Mouse (Mus musculus) hindlimb bud, embryonic 11.5 days (tissue): Measurements from ENCODE around the gene Atp5d.

Experiments used
- DNase-seq: peaks from one replicate; pipeline ENCODE4 v3.0.0-alpha.2; 2012; ENCODE audit warnings: low read depth, low spot score; ENCODE audit errors: extremely low spot score

Atp5d gene

DNA sequence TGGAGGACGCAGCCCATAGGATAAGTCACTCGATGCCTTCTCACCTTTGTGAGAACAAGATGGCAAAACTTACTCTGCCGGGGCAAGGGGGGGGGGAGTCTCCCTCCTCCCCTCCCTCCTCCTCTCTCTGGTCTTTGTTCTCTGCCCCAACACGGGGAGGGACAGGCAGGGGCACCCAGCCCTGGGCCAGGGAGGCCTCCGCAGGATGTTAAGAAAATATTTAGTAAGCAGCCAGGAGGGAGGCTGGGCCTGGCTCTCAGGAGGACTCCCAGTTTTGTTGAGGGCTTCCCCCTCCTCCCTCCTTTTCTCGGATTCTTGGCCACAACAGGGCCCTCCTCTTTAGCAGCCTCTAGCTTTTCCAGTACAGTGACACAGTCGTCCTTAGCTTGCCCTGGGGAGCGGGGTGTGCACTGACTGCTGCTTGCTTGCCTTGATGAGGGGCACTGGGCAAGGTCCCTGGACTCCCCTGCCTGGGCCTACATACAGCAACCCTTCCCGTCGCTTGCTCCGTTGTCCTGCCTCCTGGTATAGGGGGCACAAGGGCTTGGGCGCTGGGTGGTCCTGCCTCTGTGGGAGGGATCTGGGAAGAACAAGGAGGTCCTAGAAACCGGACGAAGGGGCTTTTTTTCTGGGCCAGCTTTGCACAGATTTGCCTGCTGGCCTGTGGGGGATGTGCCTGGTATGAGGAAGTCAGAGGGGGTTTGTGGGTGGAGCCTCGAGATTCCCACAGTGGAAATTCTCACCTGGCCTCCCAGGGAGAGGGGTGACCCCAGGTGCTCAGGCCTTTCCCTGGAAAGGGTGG, 13.8 kb downstream of the Atp5d start:
- DNase-seq = no peak

DNA sequence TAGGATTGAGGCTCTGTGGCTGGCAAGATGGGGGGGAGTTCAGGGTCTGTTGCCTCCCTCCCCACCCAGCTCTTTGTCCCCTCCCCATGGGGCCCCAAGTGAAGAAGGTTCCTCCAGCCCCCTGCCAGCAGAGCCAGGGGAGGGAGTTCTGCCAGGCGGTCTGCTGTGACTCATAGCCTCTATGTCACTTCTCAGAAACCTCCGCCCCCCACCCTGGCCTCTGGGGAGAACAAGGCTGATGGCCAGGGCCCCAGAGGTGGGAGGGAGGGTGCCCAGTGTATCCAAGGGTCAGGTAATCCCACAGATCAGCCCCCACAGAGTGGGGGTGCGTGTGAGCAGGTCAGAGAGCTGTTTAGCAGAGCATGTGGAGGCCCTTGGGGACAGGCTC, 14.4 kb downstream of the Atp5d start:
- no peak for DNase-seq

DNA sequence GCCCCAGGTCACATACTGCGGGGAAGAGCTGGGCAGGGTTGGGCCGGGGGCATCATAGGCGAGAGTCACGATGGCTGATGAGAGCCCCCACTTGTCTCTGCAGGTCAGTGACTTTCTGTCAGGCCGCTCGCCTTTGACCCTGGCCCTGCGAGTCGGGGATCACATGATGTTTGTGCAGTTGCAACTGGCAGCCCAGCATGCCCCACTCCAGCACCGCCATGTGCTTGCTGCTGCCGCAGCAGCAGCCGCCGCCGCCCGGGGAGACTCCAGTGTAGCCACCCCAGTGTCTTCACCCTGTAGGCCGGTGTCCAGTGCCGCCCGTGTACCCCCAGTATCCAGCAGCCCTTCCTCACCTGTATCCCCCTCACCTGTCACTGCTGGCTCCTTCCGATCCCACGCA, 15.3 kb downstream of the Atp5d start:
- DNase-seq = no peak

DNA sequence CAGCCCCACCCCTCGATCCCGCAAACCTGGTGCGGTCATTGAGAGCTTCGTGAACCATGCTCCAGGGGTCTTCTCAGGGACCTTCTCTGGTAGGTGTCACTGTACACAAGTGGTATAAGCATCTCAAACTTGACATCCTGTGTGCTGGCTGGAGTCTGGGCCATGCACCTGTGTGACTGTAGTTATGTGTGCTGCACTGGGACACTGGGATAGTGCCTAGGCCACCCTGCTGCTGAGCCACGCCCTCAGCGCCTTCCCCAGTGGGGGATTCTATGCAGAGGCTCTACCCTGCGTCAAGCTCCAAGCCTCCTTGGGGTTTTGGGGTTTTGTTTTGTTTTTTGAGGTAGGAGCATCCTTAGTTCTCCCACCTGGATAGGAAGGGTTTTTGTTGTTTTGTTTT, 16.0 kb downstream of the Atp5d start:
- DNase-seq = no peak

DNA sequence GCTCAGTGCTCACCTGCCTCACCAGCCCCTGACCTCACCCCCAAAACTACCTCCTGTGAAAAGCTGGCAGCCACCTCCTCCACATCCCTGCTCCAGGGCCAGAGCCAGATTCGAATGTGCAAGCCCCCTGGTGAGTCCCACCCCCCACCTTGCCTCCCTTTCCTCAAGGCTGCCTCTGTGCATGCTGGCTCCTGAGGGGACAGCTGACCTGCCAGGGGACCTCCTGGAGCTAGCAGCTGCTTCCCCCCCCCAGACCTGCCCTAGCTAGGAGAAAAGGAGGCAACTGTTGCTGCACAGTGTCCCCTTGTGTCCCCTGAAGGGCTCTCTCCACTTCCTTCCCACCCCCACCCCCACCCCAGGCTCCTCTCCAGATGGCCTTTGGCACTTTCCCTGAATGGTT, 16.8 kb downstream of the Atp5d start:
- no peak for DNase-seq

DNA sequence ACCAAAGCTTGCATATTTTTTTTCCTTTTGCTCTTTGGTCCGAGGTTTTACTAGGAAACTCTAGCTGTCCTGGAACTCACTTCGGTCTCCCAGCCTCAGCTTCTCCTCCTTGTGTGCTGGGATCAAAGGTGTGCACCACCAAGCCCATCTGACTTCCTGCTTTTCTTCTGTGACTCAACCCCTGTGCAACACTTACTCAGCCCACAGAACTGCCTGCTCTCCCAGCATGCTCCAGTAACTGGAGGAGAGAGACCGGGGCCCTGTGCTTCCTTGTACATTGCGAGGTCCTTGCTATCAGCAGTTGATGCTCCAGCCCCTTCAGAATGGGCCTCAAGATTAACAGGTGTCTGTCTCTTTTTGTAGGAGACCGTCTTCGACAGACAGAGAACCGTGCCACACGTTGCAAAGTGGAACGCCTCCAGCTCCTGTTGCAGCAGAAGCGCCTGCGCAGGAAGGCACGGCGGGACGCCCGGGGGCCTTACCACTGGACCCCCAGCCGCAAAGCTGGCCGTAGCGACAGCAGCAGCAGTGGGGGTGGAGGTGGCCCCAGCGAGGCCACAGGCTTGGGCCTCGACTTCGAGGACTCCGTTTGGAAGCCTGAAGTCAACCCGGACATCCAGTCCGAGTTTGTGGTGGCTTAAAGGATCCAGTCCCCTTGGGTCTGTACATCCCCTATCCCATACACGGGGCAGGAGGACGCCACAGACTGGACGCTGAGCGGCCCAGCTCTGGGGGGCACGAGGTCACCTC, 17.7 kb downstream of the Atp5d start:
- no peak for DNase-seq

DNA sequence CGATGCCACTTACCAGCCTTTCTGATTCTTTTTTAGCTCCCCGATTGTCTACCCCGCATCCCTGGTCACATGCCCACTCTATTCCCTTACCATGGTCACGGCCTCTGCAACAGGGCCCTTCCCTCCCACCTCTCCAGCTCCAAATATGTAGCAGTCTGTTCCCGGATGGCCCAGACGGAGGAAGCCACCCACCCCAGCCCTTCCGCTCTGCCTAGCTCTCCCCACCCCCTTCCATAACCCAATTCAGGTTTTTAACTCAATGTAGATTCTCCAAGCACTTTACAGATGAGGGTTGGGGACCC, 18.3 kb downstream of the Atp5d start:
- DNase-seq = no peak

DNA sequence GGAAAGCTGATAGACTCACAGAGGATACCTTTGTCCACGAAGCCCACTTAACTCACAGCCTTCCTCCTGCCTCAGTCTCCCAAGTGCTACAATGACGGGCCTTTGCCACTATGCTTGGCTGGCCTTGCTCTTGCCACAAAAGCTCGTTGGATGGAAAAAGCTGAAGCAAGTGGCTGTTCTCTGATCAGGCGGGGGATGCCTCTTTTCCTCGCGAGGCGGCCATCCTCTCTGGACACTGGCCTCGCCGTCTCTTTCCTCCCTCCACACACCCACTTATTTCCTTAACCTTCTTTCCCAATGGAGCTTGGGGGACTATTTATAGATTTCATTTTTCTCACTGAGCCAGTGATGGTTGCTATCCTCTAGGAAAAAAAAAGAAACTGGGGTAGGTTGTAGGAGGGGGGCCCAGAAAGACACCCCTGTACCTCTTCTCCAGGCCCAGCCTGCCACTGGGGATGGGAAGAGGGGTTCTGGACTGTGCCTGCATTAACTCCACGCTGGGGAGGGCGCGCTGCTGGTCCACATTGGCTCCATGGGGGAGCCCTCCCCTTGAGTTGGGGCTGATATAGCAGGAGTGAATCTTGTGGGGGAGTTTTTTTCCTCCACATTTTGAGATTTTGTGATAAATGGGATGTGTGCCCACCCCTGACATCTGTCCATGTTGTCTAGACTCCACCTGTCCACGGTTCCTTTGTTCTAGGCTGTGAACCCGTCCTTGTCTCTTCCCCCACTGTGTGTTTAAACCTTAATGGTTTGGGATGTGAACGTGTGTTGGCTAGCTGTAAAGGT, 18.9 kb downstream of the Atp5d start:
- DNase-seq = no peak

DNA sequence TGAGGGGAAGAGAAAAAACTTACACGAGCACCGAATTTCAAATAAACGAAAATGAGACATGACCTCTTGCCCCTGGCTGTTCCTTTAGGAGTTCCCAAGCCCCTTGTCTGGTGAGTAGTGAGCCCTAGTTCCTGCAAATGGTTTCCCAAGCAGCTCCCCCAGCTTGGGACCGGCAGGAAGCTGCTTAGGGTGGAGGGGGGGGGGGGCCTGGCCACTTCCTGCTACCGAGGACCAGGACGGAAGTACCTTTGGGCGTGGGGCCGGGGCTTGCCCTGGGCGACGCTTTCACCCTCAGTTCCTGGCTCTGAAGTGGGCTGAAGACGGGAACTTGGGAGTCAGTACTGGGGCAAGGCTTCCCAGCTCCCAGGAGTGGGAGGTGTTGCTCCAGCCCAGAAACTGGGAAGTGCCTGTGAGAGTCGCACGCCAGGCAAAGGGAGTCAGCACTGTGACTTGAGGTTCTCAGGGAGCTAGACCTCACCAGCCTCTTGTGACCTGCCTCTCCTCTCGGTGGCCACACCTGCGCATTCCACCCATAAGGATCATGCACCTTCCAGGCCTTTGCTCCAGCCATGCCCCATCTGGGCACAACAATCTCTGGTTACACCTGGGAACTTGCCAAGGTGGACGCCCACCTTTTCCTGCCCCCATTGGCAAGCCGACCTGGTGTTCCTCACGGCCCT, 20.0 kb downstream of the Atp5d start:
- no peak for DNase-seq

DNA sequence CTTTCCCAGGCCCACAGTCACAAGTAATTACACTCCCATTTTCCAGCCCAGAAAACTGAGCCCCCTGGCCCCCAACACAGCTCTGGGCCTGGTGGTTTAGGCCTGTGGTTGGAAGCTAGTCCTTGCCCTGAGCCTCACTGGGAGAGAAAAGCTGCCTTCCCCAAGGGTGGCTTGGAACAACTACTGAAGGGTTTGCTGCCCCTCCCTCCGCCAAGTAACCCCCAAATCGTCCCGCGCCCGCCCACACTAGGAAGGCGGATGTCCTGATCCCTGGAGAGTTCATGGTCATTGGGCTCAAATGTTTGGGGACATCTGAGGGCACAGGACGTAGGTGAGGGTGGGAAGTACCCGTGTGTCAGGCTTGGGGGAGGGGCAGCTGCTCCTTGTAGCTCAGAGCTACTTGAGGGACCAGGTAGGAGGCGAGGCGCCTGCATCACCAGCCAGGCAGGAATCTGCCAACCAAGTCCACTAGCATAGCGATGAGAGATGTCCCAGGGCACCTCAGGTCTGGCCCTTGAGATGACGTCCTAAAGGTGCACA, 20.7 kb downstream of the Atp5d start:
- DNase-seq = no peak

DNA sequence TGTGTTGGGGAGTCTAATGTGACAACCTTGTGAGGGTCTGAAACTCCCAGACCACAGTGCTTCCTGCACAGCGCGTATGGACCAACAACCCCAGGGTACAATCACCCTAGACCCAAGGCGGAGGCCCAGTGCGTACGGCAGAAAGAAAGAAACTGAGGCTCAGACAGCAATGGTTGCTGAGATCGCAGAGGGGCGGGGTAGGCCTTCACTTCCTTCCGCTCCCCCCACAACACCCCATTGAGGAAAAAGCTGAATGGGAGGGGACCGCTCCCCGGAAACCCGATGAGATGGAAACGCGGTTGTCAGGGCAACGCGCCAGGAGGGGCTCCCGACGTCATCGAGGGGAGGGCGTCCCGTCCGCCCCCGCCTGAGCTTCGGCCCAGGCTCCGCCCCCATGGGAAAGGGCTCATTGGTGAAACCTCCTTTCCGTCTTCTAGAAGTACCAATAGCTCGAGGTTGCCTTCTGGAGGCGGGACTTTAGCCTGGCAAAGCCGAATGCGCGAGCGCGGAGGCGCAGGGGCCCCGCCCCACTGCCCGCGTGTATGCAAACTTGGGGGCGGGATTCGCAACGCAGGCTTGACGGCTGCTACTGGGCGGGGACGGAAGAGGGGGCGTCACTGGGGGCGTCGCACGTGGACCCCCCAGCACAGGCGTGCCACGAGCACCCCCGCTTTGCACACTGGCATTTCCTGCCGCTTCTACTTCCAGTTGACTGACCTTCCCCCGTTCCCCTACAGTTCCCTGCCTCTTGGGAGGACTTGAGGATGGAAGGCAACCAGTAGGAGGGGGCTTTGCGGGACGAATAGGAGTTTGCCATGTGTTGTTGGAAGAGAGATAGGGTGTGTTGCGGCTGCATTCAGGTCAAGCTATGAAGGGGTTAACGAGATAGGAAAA, 21.4 kb downstream of the Atp5d start:
- peak; percentile 96 for DNase-seq

DNA sequence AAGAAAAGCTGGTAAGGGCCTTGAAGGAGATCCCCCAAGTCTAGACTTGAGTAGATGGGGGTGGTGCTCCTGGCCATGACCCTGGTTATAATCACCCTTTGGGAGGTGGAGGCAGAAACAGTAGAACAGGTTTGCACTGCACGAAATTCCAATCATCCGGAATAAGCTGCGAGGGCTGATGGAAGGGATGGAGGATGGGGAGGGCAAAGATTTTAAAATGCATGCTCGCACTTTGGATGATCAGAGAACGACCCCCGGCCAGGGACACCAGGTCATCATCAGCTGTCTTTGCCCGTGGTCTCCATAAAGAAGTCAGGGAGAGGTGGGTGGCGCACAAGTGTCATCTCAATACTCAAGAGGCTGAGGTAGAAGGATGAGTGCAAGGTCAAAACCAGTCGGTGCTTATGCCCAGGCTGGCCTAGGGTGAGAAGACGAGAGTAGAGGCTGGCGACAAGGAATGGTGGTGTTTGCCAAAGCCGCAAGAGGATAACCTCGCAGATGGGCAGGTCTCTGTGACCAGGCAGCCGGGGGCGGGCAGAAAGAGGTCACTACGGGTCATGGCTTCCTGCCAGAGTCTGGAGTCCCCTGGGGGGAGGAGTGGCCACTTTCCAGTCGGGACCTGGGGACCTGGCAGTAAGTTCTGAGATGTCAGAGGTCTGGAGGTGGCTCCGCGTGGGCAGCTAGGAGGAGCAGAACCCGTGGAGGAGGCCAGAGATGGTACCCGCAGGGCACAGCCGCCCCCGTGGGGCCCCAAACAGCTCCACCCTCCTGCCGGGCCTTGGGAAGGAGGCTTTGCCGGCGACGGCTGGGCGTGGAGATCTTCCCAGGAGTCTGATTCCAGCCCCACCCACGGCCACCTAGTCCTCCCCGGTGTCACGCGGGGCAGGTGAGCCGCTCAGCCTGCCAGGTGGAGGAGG, 22.3 kb downstream of the Atp5d start:
- DNase-seq = no peak

DNA sequence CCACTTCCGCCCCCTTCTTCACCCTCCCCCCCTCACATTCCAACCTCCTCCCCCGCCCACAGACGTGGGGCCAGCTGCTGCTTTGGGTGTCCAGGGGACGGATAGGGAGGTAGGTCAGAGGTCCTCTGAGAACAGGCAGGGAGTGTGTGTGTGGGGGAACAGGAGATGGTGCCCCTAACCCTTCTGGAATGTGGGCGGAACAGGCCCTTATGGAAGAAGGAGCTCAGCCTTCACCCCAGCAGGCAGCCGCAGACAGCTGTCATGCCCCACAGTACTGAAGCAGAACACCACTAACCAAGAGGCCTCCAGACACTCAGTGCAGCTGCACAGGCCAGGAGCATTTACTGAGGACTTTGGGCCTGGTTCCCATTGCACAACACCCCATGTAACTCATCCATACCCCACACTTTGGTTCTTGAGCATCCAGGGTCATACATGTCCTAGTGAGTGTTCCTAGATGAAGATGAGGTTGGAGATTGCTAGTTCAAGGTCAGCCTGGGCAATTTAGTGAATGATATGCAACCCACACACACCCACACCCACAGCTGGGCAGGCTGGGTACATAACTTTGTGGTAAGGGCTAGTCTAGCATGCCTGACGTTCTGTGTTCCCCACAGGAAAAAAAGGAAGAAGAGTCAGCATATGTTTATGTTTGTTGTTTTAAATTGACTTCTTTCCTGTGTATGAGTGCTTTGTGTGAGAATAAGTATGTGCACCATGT, 23.2 kb downstream of the Atp5d start:
- DNase-seq = no peak

DNA sequence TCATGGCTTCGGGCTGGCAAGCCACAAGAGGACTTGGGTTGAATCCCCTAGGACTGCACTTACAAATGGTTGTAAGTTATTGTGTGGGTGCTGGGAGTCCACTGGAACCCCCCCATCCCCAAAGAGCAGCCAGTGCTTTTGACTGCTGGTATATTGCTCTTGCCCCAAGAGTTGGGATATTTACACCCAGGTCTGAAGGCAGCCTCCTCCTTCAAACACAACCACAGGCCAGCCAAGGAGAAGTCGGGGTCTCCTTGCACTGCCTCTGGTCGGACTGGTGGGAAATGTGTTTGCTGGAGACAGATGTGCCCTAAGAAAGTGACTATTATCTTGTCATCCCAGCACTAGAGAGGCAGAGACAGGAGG, 23.8 kb downstream of the Atp5d start:
- DNase-seq = no peak

DNA sequence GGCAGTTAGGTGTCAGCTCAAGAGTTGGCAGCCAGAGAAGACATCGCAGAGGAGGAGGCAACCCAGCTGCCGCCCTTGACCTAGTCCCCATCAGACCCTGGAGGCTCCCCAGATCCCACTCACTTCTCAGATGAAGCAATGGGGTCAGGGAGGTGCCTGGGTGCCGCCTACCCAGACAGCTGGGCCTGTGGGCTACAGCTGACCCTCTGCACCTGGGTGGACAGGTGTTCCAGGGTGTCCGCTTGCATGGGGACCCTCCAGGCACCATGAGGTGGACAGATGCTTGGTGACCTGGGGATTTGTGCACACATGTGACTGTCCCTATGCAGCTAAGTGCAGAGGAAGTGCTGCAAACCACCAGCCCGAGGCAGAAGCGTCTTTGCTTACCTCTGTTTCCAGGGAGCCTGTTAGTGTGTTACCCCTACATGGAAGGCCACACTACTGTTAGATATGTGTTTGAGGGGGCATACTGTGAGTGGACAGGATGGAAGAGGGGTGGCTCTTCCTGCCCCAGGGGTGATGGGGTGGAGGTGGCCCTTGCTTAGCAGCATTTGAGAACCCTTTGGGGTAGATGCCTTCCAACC, 24.4 kb downstream of the Atp5d start:
- no peak for DNase-seq

DNA sequence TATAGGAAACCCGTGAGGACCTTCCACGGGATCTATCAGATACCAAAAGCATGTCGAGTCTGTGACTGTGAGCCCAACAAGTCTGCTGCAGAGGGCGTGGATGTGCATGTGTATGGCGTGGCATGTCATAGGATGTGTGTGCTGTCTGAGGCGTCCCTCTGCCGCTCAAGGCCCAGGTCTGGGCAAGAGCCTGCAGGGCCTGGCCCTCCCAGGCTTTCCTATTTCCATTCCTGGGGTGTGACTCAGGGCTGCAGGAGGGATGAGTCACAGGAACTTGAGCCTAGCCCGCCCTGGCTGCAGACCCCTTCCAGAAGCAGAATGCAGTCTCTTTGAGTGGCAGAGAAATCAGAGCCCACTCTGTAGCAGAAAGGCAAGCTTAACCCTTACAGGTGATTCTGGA, 25.3 kb downstream of the Atp5d start:
- no peak for DNase-seq

DNA sequence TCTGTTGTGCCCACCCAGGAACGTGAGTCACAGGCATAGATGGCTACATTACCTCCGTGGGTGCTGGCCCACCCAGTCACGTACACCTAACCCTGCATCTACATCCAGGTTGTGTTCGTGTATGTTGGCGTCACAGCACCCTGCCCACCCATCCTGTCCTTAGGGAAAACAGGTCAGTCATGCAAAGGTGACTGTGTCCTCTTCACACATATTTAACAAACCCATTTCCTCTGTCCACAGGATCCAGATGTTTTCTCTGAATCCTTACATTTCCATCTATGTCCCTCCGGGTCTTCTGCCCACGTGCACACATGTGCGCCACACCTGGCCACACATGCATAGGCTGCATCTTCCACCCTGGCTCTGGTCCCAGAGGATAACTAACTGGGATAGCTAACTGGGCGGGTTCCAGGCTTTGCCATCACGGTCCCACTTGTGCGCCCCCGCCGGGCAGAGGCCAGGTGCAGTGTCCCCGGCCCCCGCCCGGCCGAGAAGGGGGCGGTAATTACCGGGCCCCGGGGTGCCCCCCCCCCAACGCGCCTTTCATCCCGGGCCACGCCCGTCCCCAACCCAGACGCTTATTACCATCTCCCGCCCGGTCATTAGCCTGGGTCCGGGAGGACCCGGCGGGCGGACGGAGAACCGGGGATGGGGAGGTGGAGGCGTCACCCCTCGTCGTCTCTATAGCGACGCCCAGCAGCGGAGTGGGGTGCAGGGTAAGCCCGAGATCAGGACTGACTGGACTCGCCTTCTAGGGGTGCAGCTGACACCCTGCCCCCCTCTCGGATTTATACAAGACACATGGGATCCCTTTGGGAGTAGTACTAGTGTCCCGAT, 25.9 kb downstream of the Atp5d start:
- no peak for DNase-seq
